Mouse (Mus musculus) left cerebral cortex, adult 18-20 months (tissue): Measurements from ENCODE around the gene Gadd45gip1. TPM values are rescaled to one million over a fixed set of nuclear protein-coding genes. Genes with fewer than 3 reads are reported as not detected.

Source experiments
- DNase-seq, 2 experiments: peaks; one replicate each; pipeline ENCODE4 v3.0.0; 2021 to 2022; ENCODE audit warnings: low spot score in 2 of 2, mixed read lengths in 1 of 2
- microRNA-seq, 2 experiments: library from miRNA; unstranded; fragments of <30 nt; microRNA quantifications; one replicate each; pipeline ENCODE4 v1.2.0; 2021
- total RNA-seq, 2 experiments: library from RNA; stranded (reverse); gene quantifications; 2 replicates each; pipeline ENCODE4 v1.2.3; 2021

Gadd45gip1 gene
- total RNA-seq, 2 experiments from 2014 or later: 26.6 to 28.5 TPM

- DNase-seq: peak; percentile 99
Observed at GRCm38 (mm10) chr8:84846722-84847572, 15.6 kb downstream of the Gadd45gip1 start, which contains the start of gene Calr. Gene Calr (minus strand): TSS chr8:84846934.

GRCm38 (mm10) chr8:84847684-84848435 lies 16.5 kb downstream of the Gadd45gip1 start:
- DNase-seq: no peak

GRCm38 (mm10) chr8:84856434-84856833 lies 25.1 kb downstream of the Gadd45gip1 start:
- DNase-seq: no peak

- DNase-seq: peak; percentile 93 to 94
Observed at GRCm38 (mm10) chr8:84856864-84857441, 25.6 kb downstream of the Gadd45gip1 start, which contains the start of gene Farsa. Gene Farsa (plus strand): TSS chr8:84856989.

- peak; percentile 48 to 49 for DNase-seq
Observed at GRCm38 (mm10) chr8:84871376-84872308, 40.3 kb downstream of the Gadd45gip1 start, which contains the start of gene Syce2. Gene Syce2 (plus strand): TSS chr8:84872111.

- no peak for DNase-seq
Observed at GRCm38 (mm10) chr8:84872309-84872965, 41.1 kb downstream of the Gadd45gip1 start.

GRCm38 (mm10) chr8:84873016-84873415 lies 41.7 kb downstream of the Gadd45gip1 start:
- no peak for DNase-seq

GRCm38 (mm10) chr8:84874339-84874738 lies 43.0 kb downstream of the Gadd45gip1 start:
- DNase-seq: no peak

GRCm38 (mm10) chr8:84877297-84878035 lies 46.1 kb downstream of the Gadd45gip1 start:
- DNase-seq: no peak

GRCm38 (mm10) chr8:84878915-84879314 lies 47.6 kb downstream of the Gadd45gip1 start:
- DNase-seq: no peak

GRCm38 (mm10) chr8:84884728-84885127 lies 53.4 kb downstream of the Gadd45gip1 start:
- no peak for DNase-seq

Small RNAs within 50 kb of the gene (microRNA-seq; reads per million reads assigned to microRNA genes)
- 8.7 to 12.3 reads per million in 2 experiments for gene Mir7069

Other genes starting within 250 kb of the Gadd45gip1 start
- 10 to 100 TPM; 15.5 to 19.9 TPM for gene Ier2, start 168.7 kb upstream of the Gadd45gip1 start, total RNA-seq
- gene Trmt1, start 145.2 kb upstream of the Gadd45gip1 start, total RNA-seq: 100 to 1,000 TPM in 1 of 2 experiments, 10 to 100 TPM in 1; 99.1 to 101 TPM
- 10 to 100 TPM; 93.7 to 99.0 TPM for gene Nacc1, start 143.7 kb upstream of the Gadd45gip1 start, total RNA-seq
- 1 to 10 TPM; 2.6 TPM for gene Lyl1, start 130.1 kb upstream of the Gadd45gip1 start, total RNA-seq
- not detected for gene G430095P16Rik, start 108.5 kb upstream of the Gadd45gip1 start, total RNA-seq
- 100 to 1,000 TPM; 291 to 300 TPM for gene Nfix, start 31.2 kb upstream of the Gadd45gip1 start, total RNA-seq
- 10 to 100 TPM; 10.2 to 10.8 TPM for gene Dand5, start 8.7 kb upstream of the Gadd45gip1 start, total RNA-seq
- gene Rad23a, start 9.1 kb downstream of the Gadd45gip1 start, total RNA-seq: 10 to 100 TPM; 78.9 to 79.8 TPM
- gene Calr, start 15.4 kb downstream of the Gadd45gip1 start, total RNA-seq: 100 to 1,000 TPM; 456 to 475 TPM
- 10 to 100 TPM; 45.8 to 48.2 TPM for gene Farsa, start 25.5 kb downstream of the Gadd45gip1 start, total RNA-seq
- 1 to 10 TPM; 6.7 to 8.4 TPM for gene Syce2, start 40.6 kb downstream of the Gadd45gip1 start, total RNA-seq
- 10 to 100 TPM; 34.8 to 39.1 TPM for gene Gcdh, start 62.4 kb downstream of the Gadd45gip1 start, total RNA-seq
- under 1 TPM in 1 of 2 experiments, not detected in 1; 0.28 TPM for gene Klf1, start 70.4 kb downstream of the Gadd45gip1 start, total RNA-seq
- 1 to 10 TPM; 3.2 to 3.7 TPM for gene Dnase2a, start 77.0 kb downstream of the Gadd45gip1 start, total RNA-seq
- gene Mast1, start 105.8 kb downstream of the Gadd45gip1 start, total RNA-seq: 10 to 100 TPM; 75.6 to 83.6 TPM
- 1 to 10 TPM in 1 of 2 experiments, under 1 TPM in 1; 0.91 to 1.3 TPM for gene Rtbdn, start 115.5 kb downstream of the Gadd45gip1 start, total RNA-seq
- gene Gm49661, start 137.9 kb downstream of the Gadd45gip1 start, total RNA-seq: not detected
- gene Prdx2, start 138.1 kb downstream of the Gadd45gip1 start, total RNA-seq: 100 to 1,000 TPM; 338 to 344 TPM
- 10 to 100 TPM; 45.8 to 59.8 TPM for gene Rnaseh2a, start 138.2 kb downstream of the Gadd45gip1 start, total RNA-seq
- gene Junb, start 147.2 kb downstream of the Gadd45gip1 start, total RNA-seq: 100 to 1,000 TPM; 119 to 130 TPM
- gene Hook2, start 159.1 kb downstream of the Gadd45gip1 start, total RNA-seq: 1 to 10 TPM; 9.6 to 9.7 TPM
- gene Best2, start 183.0 kb downstream of the Gadd45gip1 start, total RNA-seq: not detected
- gene Asna1, start 193.8 kb downstream of the Gadd45gip1 start, total RNA-seq: 100 to 1,000 TPM; 130 to 138 TPM
- 100 to 1,000 TPM; 129 to 134 TPM for gene Trir, start 195.3 kb downstream of the Gadd45gip1 start, total RNA-seq
- 100 to 1,000 TPM; 171 to 176 TPM for gene Tnpo2, start 205.4 kb downstream of the Gadd45gip1 start, total RNA-seq
- 10 to 100 TPM; 16.2 to 17.5 TPM for gene Fbxw9, start 228.5 kb downstream of the Gadd45gip1 start, total RNA-seq
- not detected for gene Gm5741, start 236.5 kb downstream of the Gadd45gip1 start, total RNA-seq
- gene Dhps, start 240.2 kb downstream of the Gadd45gip1 start, total RNA-seq: 10 to 100 TPM; 63.8 to 68.7 TPM
- gene Wdr83os, start 249.2 kb downstream of the Gadd45gip1 start, total RNA-seq: 10 to 100 TPM; 58.4 to 64.3 TPM
- 10 to 100 TPM; 24.3 to 24.5 TPM for gene Wdr83, start 249.8 kb downstream of the Gadd45gip1 start, total RNA-seq